Mouse (Mus musculus) lung, postnatal 10 days (tissue): ENCODE data around the gene Plcxd2.

Experiments
- DNase-seq: peaks from one replicate; pipeline ENCODE4 v3.0.0; 2021

Gene Plcxd2

DNA sequence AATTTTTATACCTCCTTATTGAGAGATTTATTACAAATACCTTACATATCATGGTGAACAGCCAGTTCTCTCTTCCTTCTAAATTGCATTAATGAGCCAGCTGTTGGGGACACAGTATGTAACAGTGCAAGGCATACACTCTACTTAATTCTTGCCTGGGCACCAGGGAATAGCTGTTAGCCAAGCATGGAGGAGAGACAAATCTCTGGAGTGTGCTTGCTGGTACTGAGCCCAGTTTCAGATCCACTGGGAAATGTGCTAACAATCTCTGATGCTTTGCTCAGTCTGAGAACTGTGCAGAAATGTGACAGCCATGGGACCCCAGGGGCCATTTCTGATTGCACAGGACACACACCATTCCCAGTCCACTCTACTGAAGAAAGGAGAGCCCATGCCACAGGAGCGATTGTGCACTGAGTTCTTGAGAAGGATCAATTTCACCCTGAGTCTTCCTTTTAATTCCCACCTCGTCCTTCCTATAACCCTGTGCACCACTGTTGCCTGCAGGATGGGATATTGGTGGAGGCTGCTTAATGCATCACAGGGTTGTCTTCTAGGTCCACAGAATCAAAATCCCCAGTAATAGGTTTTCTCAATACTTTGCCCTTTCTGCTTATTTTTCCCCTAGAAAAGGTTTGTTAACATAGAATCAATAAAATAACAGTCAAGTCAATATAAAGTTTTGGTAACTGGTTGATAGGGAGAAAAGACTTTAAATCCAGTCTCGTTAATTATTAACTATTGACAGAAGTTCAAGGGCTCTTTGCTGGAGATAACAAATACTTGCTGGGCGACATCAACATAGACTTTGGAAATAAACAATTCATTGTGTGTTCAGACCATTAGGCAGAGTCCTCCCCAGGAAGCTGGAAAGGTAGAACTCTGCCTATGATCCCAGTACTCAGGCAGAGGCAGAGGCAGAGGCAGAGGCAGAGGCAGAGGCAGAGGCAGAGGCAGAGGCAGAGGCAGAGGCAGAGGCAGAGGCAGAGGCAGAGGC, 25.1 kb downstream of the Plcxd2 start:
- DNase-seq: no peak

- no peak for DNase-seq
Observed at GRCm38 (mm10) chr16:45976251-45976650, 33.8 kb downstream of the Plcxd2 start.

DNA sequence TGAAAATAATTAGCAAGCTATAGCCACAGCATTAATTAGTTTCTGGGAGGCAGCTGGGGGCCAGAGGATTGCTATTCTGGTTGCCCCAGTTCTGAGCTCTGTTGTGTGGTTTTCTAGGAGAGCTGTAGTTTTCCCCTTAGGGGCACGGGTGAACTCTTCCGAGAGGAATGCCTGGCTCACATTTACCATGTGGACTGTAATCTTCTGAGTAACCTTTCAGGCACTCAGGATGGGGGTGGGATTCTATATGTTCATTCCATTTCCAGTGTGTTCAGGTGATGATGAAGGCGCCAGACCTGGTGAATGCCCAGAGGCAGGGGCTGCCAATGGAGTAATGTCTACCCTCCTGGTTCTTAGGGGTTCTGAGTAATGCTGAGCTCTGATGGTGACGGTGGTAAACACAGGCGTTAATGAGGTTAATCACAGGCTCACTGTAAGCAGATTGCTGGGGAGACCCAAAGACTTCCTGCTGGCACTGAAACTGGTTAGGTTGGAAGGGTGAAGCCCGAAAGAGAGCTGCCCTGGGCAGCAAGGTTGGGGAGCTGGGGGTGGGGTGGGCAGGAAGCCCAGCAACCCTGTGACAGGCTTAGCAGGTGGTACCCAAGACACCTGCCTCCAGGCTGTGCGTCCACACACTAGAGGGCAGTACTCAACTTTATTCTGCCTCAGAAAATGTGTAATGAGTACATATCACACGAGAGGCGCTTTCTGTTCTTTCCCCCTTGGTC, 35.9 kb downstream of the Plcxd2 start:
- DNase-seq: no peak

DNA sequence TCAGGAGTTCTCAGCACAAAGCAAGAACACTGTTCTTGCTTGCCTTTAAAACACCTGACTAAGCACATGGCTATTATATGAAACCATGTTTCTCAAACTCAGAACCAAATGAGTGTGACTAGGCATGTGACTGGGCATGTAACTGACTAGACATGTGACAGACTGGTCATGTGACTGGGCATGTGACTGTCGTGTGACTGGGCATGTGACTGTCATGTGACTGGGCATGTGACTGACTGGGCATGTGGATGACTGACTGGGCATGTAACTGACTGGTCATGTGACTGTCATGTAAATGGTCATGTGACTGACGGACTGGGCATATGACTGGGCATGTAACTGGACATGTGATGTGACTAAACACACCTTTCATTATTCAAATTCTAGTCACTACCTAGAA, 39.8 kb downstream of the Plcxd2 start:
- DNase-seq: no peak

- peak; percentile 21 for DNase-seq
Observed at GRCm38 (mm10) chr16:45968716-45969115, 41.3 kb downstream of the Plcxd2 start.

DNA sequence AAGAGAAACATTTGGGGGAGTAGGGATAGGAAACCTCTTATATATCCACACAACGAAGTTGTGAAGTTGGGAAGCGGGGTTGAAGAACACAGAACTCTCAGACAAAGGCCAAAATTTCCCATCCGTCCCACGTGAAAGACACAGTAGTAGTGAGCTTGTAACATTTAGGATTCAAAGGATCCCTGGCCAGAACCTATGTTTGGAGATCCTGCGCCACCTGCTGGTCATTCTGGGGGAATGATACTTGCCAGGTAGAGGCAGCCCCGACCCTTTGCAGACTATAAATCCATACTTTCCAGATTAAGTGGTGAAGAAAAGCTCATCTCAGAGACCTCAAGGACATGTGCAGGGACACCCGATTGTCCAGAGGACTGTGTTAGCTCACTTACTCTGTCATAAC, 42.5 kb downstream of the Plcxd2 start:
- peak; percentile 86 for DNase-seq

- no peak for DNase-seq
Observed at GRCm38 (mm10) chr16:45966604-45967003, 43.4 kb downstream of the Plcxd2 start.

DNA sequence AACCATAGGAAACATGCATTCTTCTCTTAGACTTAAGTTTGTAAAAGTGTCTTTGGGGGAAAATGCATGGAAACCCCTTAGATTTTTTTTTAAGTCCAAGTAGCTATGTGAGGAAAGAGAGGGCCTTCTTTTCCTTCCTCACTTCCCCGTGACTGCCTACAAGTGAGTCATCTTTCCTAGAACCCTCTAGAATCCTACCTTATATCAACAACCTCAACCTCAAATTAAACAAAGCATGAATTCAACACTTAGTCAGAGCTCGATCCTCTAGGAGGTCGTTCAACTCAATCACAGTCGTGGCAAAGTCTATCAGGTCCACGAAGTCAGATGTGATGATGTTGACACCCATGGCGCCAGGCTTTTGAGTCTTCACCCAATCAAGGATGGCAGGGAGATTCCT, 45.2 kb downstream of the Plcxd2 start:
- no peak for DNase-seq

GRCm38 (mm10) chr16:45963837-45964236, 46.2 kb downstream of the Plcxd2 start:
- no peak for DNase-seq

DNA sequence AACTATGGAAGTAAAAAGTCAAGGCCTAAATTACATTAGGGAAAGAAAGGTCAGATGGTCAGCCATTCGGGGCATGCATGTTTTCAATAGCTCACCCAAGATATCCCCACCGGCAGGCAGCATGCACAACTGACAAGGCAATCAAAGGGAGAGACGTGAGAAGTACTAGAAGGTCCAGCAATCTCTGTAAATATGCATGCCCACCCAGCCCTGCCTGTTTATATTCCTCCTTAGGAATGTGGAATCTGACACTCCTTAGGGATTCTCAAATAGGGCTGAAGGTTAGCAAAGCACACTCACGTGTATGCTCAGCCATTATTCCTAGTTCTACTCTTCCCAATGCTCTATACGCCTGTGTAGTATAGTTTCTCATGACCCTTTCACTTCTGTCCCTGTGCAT, 46.9 kb downstream of the Plcxd2 start:
- DNase-seq: no peak

GRCm38 (mm10) chr16:45960978-45961377, 49.0 kb downstream of the Plcxd2 start:
- no peak for DNase-seq

DNA sequence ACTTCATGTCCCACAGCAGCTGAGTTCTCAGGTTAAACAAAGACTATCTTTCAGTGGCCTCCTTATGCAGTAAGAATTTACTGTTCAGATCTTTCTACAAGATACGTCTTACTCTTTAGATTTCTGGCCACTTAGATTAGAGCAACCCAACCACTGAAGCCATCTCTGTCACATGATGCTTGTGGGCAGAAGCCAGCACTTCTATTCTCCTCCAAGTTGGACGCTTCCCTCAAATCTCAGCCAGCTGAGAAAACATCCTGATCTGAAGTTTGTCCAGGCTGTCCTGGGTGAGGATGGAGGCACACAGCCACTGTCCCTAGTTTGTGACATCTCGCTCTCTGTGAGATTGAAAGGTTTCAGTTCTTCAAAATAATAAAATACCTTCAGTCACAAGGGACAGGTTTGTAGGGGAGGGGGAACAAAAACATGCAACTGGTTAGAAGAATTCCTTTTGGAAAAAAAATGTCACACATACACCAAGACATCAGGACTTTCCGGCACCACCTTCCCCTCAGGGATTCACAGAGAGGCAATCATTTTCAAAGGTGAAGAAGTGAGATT, 53.5 kb downstream of the Plcxd2 start:
- DNase-seq: no peak

- no peak for DNase-seq
Observed at GRCm38 (mm10) chr16:45953394-45953793, 56.6 kb downstream of the Plcxd2 start, which contains the start of gene Phldb2. Phldb2 (minus strand) TSS chr16:45953598.

GRCm38 (mm10) chr16:45952501-45952900, 57.5 kb downstream of the Plcxd2 start:
- no peak for DNase-seq

GRCm38 (mm10) chr16:45952035-45952434, 58.0 kb downstream of the Plcxd2 start:
- DNase-seq: no peak

DNA sequence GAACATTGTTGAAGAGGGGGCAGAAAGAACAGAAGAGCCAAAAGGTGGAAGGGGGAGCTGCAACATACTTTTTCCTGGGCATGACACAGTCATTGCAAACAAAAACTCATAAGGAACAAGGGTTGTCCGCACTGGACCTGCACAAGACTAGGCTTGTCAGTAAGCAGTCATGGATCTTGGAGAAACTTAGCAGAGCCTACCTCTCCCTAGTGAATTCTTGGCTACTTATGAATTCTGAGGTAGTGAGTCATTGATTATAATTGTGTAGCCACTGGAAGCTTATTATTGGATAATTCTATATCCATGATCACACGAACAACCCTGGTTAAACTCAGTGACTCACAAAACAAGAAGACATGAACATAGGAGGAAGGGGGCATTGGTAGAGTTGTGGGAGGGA, 63.7 kb downstream of the Plcxd2 start:
- DNase-seq: no peak

DNA sequence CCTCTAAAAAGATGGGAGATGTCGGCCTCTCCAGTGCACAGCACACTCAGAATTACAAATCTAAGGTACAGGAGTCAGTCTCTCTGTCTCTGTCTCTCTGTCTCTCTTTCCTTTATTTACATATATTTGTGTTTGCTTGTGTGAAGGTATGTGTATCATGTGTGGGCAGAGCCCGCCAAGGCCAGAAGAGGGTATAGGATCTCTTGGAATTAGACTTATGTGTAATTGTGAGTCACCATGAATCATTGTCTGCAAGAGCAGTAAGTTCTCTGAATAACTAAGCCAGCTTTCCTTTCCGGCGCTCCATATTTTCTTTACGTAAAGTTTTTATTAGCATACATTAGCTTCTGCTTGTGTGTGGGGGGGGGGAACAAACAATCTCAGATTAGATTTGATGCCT, 64.4 kb downstream of the Plcxd2 start:
- no peak for DNase-seq

DNA sequence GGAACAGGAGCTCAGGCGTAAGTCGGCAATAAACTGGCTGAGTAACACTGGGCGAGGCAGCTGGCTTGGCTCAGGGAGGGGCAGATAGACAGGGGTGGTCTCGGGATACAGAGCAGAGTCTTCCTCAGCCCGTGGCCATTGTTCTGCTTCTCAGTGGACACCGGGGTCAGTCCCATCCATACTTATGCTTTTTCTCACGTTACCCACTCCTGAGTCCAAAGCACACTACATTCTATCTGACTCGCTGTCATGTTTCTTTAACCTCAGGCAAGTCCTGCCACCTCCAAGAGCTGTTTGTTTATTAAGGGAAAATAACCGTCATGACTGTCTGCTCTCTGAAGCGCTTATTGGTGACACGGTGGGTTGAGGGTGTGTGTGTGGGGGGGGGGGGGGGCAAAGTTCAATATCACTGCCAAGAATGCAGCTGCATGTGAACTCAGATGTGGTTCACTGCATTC, 64.8 kb downstream of the Plcxd2 start:
- no peak for DNase-seq

DNA sequence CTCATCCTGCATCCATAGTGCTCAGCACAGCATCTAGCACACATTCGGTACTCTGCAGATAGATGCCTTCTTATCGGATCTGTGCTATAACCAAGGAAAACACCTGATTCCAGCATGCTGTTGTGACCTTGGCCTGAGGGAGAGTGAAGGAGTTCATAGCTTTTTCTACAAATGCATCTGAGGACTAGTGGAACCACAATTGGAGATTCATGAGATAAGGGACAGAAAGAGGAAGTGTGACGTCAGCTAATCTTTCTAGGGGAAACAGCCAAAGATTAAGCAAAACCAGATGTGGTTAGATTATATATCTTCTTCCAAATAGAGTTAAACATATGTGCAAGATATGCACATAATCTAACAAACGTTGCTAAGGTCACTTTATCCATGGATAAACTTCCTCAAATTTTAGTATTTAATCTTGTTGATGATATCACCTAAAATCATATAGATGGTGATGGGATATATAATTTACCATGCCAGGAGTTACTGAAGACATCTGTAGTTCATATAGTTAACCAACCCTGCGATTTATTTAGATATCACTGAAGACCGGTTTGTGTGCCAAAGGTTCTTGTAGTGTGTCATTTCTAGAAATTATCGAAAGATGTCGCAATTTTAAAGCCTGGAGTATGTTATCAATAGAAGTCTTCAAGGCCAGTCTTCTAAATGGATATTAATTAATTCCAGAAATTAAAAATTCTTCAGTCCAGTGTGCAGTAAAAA, 67.7 kb downstream of the Plcxd2 start:
- DNase-seq: no peak

GRCm38 (mm10) chr16:45940701-45941100, 69.3 kb downstream of the Plcxd2 start:
- DNase-seq: no peak

- DNase-seq: no peak
Observed at GRCm38 (mm10) chr16:45939436-45939835, 70.6 kb downstream of the Plcxd2 start.

GRCm38 (mm10) chr16:45937381-45937780, 72.6 kb downstream of the Plcxd2 start:
- DNase-seq: no peak

DNA sequence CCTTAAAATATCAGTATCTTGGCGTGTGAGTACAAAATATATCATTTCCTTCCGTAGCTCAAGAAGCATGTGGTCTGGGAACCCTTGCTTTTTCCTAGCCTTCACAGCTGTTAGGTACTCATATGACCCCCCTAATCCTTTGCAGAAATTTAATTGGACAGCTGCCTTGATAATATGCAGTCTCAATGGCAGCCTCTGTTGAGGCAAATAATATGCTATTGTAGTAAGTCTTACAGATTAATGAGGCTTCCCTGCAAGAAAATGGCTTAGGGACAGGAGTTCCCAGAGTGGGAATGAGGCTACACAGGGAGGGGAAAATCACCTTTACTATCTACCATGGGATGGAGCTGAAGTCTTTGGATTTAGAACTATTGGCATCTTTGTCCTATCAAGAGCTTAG, 73.5 kb downstream of the Plcxd2 start:
- no peak for DNase-seq
